Mouse (Mus musculus) midbrain, embryonic 10.5 days (tissue): ENCODE measurements around the gene Mast4. TPM values are rescaled to one million over a fixed set of nuclear protein-coding genes. Genes with fewer than 3 reads are reported as not detected.

ENCODE experiments used
- DNase-seq: peaks from one replicate; pipeline ENCODE4 v3.0.0-alpha.2; 2017; ENCODE audit warnings: low spot score
- H3K27ac ChIP-seq: fragments of 300-500 bp; sonication (generic); replicated peaks from 2 replicates; pipeline ENCODE4 v1.5.1; 2016; ENCODE audit warnings: mild to moderate bottlenecking
- H3K27me3 ChIP-seq: fragments of 300-500 bp; sonication (generic); 2 replicates; pipeline ENCODE4 v1.6.1; 2016; ENCODE audit warnings: low read depth, mild to moderate bottlenecking; ENCODE audit not compliant: poor library complexity, severe bottlenecking
- H3K36me3 ChIP-seq: fragments of 300-500 bp; sonication (generic); 2 replicates; pipeline ENCODE4 v1.6.1; 2016; ENCODE audit warnings: mild to moderate bottlenecking, moderate library complexity
- H3K4me1 ChIP-seq: fragments of 300-500 bp; sonication (generic); 2 replicates; pipeline ENCODE4 v1.6.1; 2016
- H3K4me3 ChIP-seq: fragments of 300-500 bp; sonication (generic); 2 replicates; pipeline ENCODE4 v1.5.1; 2016; ENCODE audit warnings: mild to moderate bottlenecking, moderate library complexity
- H3K9me3 ChIP-seq: fragments of 300-500 bp; sonication (generic); replicated peaks from 2 replicates; pipeline ENCODE4 v1.6.1; 2016; ENCODE audit warnings: mild to moderate bottlenecking
- WGBS: fragments of 180-500 bp; shearing (Covaris S2); methylation state at CpG from one replicate; pipeline ENCODE4 v1.1.7; 2016; 5-methylcytosine and 5-hydroxymethylcytosine counted together
- polyA plus RNA-seq: library from polyadenylated mRNA; unstranded; fragments of >200 nt; fragmentation: Nextera tagmentation; extraction: Ambion mirVana; gene quantifications from 2 replicates; pipeline ENCODE4 v1.2.1, GENCODE M21; 2016

Mast4 gene
- polyA plus RNA-seq, 1 experiment from 2014 or later, result 19.0 TPM

GRCm38 (mm10) chr13:103120669-103121131 lies 213.6 kb downstream of the Mast4 start:
- DNase-seq, result peak; percentile 58
- WGBS, result 5% methylated on average over 7 of the region's 7 CpGs
- H3K36me3 ChIP-seq, result no peaks in the 10 kb centered on the region
- no peaks in the 10 kb centered on the region for H3K9me3 ChIP-seq
- H3K27me3 ChIP-seq, result no peaks in the 10 kb centered on the region
- peaks cover 21% of the 10 kb centered on the region for H3K4me1 ChIP-seq
- H3K27ac ChIP-seq, result peak overlapping the region; percentile 81
- H3K4me3 ChIP-seq, result peak overlapping the region; percentile 34

- Histone ChIP-seq H3K27me3 (no peaks in the 10 kb centered on the region), H3K9me3 (no peaks in the 10 kb centered on the region), H3K27ac (no peak overlapping the region), H3K4me3 (no peak overlapping the region), H3K36me3 (no peaks in the 10 kb centered on the region), H3K4me1 (peaks cover 31% of the 10 kb centered on the region)
- WGBS, result 94% methylated on average over 9 of the region's 9 CpGs
- no peak for DNase-seq
Measured at GRCm38 (mm10) chr13:103119728-103120127, 214.6 kb downstream of the Mast4 start.

DNA sequence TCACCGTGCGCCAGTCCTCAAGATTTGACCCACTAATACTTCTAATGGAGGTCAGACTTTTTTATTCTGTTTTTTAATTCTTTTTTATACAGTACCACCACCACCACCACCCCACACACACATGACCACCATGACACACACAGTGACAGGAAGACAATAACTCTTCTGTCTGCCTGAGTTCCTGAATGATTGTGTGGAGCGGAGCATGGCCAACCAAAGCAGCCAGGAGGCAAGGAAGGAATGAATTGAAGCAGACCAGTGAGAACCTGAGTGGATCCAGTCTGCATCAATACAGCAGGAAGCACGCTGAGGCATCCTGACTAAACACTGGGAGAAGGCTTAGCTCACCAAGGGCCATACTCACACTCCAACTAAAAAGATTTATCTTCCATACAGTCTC lies 219.2 kb downstream of the Mast4 start:
- no peaks in the 10 kb centered on the region for H3K9me3 ChIP-seq
- no peak overlapping the region for H3K27ac ChIP-seq
- 0 out of 2 replicates have a peak, but pooled peaks cover 5% of the 10 kb centered on the region for H3K27me3 ChIP-seq
- DNase-seq, result no peak
- no peak overlapping the region for H3K4me3 ChIP-seq
- peaks cover 45% of the 10 kb centered on the region for H3K4me1 ChIP-seq
- H3K36me3 ChIP-seq, result no peaks in the 10 kb centered on the region
- WGBS, result 80% methylated on average over 4 of the region's 4 CpGs

DNA sequence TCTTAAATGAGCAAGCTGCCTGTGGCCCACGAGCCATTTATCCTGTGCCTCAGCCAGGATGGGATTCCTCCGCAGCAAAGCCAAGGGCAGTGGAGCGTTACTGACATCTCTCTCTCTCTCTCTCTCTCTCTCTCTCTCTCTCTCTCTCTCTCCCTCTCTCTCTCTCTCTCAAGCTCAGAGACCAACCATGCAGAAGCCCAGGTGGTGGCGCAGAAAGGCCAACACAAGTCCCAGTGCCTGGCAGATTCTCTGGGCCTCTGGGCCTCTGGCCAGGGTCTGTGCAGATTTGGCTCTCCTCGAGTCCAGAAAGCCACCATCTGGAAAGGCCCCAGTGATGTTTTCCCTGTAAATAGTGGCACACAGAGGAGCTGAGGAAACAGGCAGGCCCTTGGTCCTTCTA lies 220.0 kb downstream of the Mast4 start:
- 35% methylated on average over 5 of the region's 5 CpGs for WGBS
- H3K27me3 ChIP-seq, result 0 out of 2 replicates have a peak, but pooled peaks cover 5% of the 10 kb centered on the region

GRCm38 (mm10) chr13:103109872-103110271 lies 224.4 kb downstream of the Mast4 start:
- Histone ChIP-seq H3K4me1 (peaks cover 36% of the 10 kb centered on the region), H3K4me3 (no peak overlapping the region), H3K9me3 (no peaks in the 10 kb centered on the region), H3K27me3 (0 out of 2 replicates have a peak, but pooled peaks cover 5% of the 10 kb centered on the region), H3K36me3 (no peaks in the 10 kb centered on the region), H3K27ac (no peak overlapping the region)
- peak; percentile 72 for DNase-seq
- WGBS, result 34% methylated on average over 10 of the region's 10 CpGs

More for the DNA sequence above, 220.0 kb downstream of the Mast4 start:
- no peaks in the 10 kb centered on the region for H3K9me3 ChIP-seq
- peak overlapping the region; percentile 50 for H3K27ac ChIP-seq
- H3K4me1 ChIP-seq, result peaks cover 42% of the 10 kb centered on the region
- H3K36me3 ChIP-seq, result no peaks in the 10 kb centered on the region
- H3K4me3 ChIP-seq, result no peak overlapping the region
- peak; percentile 30 for DNase-seq

DNA sequence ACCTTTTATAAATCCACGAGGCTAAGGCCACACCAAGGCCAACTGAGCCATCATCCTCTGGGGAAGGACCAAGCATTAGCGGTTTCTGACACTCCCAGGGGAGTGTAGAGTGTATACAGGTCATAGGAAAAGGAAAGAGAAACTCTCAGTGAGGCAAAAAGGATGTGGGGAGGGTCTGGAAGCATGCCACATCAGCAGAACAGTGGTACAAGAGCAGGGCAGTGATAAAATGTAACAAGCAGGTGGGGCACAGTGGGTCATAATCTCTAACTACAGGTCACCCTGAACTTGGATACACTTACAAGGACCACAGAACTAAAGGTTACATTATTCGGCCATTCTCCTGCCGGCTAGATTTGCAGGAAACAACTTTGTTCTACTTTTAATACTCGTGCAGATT lies 226.9 kb downstream of the Mast4 start:
- Histone ChIP-seq H3K4me1 (peaks cover 24% of the 10 kb centered on the region), H3K4me3 (no peak overlapping the region), H3K27me3 (0 out of 2 replicates have a peak, but pooled peaks cover 5% of the 10 kb centered on the region), H3K36me3 (no peaks in the 10 kb centered on the region), H3K27ac (no peak overlapping the region), H3K9me3 (no peaks in the 10 kb centered on the region)
- DNase-seq, result no peak
- 93% methylated on average over 5 of the region's 5 CpGs for WGBS

DNA sequence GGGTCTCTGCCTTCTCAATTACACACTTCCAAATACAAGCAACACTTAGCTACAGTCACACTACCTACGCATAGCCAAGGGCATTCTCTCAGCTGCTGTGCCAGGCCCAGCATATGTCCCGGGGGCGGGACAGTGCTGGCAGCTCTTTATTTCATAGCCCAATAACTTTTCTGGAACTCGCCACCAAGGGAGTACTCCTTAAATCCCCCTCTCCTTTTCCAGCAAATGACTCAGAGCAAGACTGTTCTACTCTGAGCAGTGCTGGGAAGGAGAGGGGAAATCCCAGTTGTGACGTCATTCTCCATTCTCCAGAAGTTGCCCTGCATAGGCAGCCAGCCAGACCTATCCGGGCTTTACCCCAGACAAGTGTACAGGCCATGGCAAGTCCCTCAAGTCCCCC lies 231.7 kb downstream of the Mast4 start:
- Histone ChIP-seq H3K9me3 (no peaks in the 10 kb centered on the region), H3K36me3 (no peaks in the 10 kb centered on the region), H3K27ac (no peak overlapping the region), H3K4me1 (peaks cover 5% of the 10 kb centered on the region), H3K4me3 (no peak overlapping the region), H3K27me3 (peaks cover 11% of the 10 kb centered on the region)
- WGBS, result 83% methylated on average over 6 of the region's 6 CpGs
- no peak for DNase-seq

- Histone ChIP-seq H3K27me3 (peaks cover 24% of the 10 kb centered on the region), H3K4me1 (peaks cover 25% of the 10 kb centered on the region), H3K36me3 (no peaks in the 10 kb centered on the region), H3K9me3 (no peaks in the 10 kb centered on the region), H3K4me3 (peak overlapping the region; percentile 57), H3K27ac (peak overlapping the region; percentile 23; the same call in 1 of the 2 replicates)
- WGBS, result 7% methylated on average over 28 of the region's 28 CpGs
- peak; percentile 77 for DNase-seq
Measured at GRCm38 (mm10) chr13:103096346-103097150, 237.7 kb downstream of the Mast4 start.

GRCm38 (mm10) chr13:103095491-103095890 lies 238.8 kb downstream of the Mast4 start:
- WGBS, result 57% methylated on average over 7 of the region's 7 CpGs
- DNase-seq, result no peak
- no peak overlapping the region for H3K27ac ChIP-seq
- peaks cover 24% of the 10 kb centered on the region for H3K27me3 ChIP-seq
- no peak overlapping the region for H3K4me3 ChIP-seq
- no peaks in the 10 kb centered on the region for H3K9me3 ChIP-seq
- H3K36me3 ChIP-seq, result no peaks in the 10 kb centered on the region
- peaks cover 25% of the 10 kb centered on the region for H3K4me1 ChIP-seq

DNA sequence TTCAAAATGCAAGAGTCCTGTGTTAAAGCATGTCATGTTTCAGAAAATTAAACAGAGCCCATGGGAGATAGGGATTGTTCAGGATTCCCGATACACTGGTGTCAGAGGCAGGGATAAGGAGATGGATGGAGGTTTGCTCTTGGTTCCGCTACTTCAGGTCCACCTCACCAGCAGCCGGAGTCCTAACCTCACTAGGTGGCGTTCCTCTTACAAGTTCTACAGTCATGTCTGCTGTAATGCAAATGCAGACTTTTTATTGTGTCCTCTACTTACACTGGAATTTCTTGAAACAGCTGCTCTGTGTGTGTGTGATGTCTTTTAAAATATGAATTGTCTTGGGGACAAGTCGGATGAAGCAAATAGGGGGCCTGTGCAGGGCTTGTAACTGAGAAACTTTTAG lies 239.7 kb downstream of the Mast4 start:
- Histone ChIP-seq H3K4me1 (peaks cover 25% of the 10 kb centered on the region), H3K36me3 (no peaks in the 10 kb centered on the region), H3K27ac (no peak overlapping the region), H3K27me3 (peaks cover 24% of the 10 kb centered on the region), H3K4me3 (no peak overlapping the region), H3K9me3 (no peaks in the 10 kb centered on the region)
- WGBS, result 84% methylated on average over 5 of the region's 5 CpGs
- no peak for DNase-seq

DNA sequence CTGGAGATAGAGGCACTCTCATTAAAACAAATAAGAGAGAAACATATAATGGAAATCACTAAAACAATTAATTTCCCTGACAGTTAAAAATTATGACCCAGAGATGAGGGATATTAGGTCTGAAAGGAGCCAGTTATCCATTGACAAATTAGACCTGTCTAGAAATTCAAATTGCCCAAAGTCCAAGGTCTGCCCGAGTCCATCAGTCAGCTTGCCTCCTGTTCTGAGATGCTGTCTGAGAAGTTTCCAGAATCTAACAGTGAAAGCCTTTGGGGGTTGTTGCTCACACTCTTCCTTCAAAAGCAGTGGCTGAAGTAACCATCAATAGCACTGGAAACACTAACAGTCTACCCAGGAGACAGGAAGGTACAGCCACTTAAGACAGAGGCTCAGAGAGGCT lies 240.6 kb downstream of the Mast4 start:
- peaks cover 24% of the 10 kb centered on the region for H3K27me3 ChIP-seq

GRCm38 (mm10) chr13:103085540-103086121 lies 248.7 kb downstream of the Mast4 start:
- no peaks in the 10 kb centered on the region for H3K36me3 ChIP-seq
- H3K4me1 ChIP-seq, result peaks cover 23% of the 10 kb centered on the region
- H3K27ac ChIP-seq, result no peak overlapping the region
- no peak for DNase-seq
- 88% methylated on average over 15 of the region's 15 CpGs for WGBS
- no peaks in the 10 kb centered on the region for H3K9me3 ChIP-seq
- no peaks in the 10 kb centered on the region for H3K27me3 ChIP-seq
- H3K4me3 ChIP-seq, result no peak overlapping the region

More for the DNA sequence above, 240.6 kb downstream of the Mast4 start:
- no peaks in the 10 kb centered on the region for H3K36me3 ChIP-seq
- no peaks in the 10 kb centered on the region for H3K9me3 ChIP-seq
- peaks cover 25% of the 10 kb centered on the region for H3K4me1 ChIP-seq
- DNase-seq, result no peak
- H3K4me3 ChIP-seq, result no peak overlapping the region
- no peak overlapping the region for H3K27ac ChIP-seq
- 89% methylated on average over 1 of the region's 1 CpGs for WGBS

GRCm38 (mm10) chr13:103082891-103083290 lies 251.4 kb downstream of the Mast4 start:
- DNase-seq, result no peak
- 97% methylated on average over 5 of the region's 6 CpGs for WGBS
- H3K4me3 ChIP-seq, result no peak overlapping the region

More at GRCm38 (mm10) chr13:103082891-103083290, 251.4 kb downstream of the Mast4 start:
- peaks cover 23% of the 10 kb centered on the region for H3K4me1 ChIP-seq
- H3K27ac ChIP-seq, result no peak overlapping the region
- no peaks in the 10 kb centered on the region for H3K27me3 ChIP-seq
- no peaks in the 10 kb centered on the region for H3K9me3 ChIP-seq
- H3K36me3 ChIP-seq, result no peaks in the 10 kb centered on the region
